Mouse (Mus musculus): ENCODE measurements around the gene Mrpl4. TPM values are rescaled to one million over a fixed set of nuclear protein-coding genes. Genes with fewer than 3 reads are reported as not detected.
"Not testable (repeated sequence)": the region's sequence is repeated elsewhere in the genome, so short reads cannot be mapped to it uniquely, and the experiment has no call there.

The Mrpl4 gene
- polyA plus RNA-seq, 1 experiment from 2014 or later: 90.2 TPM

DNA sequence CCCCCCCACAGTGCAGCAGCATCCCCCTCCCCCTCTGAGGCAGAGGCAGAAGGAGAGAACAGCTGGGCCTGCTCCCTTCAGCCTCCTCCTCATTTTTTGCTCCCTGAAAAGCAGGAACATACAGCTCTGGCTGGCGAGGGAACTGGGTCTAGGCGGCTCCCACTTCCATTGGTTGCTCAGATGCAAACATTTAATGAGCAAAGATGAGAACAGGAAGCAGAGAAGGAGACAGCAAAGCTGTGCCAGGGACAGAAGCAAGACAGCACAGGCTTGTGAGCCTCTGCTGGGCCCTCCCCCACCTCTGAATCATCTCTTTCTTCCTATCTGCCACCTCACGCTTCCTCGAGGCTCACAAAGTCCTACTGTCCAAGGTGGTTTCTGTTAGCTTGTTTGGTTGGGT lies 38.8 kb downstream of the Mrpl4 start:
- ATAC-seq (ENCODE audit: low FRiP score, low TSS enrichment): peak; percentile 4; the same call in 1 of the 2 replicates
- Histone ChIP-seq H3K9me3 (ENCODE audit: control insufficient read depth, low read length) (no peaks in the 10 kb centered on the region), H3K4me3 (ENCODE audit: low read depth, low read length) (no peak overlapping the region), H3K4me1 (replicated peaks; ENCODE audit: control insufficient read depth, insufficient read depth) (no peaks in the 10 kb centered on the region), H3K4me2 (replicated peaks; ENCODE audit: low read depth) (no peak overlapping the region), H3K9ac (ENCODE audit: low read length) (no peak overlapping the region), H3K36me3 (ENCODE audit: control insufficient read depth, insufficient read depth, low read length) (no peaks in the 10 kb centered on the region), H3K27ac (replicated peaks) (no peak overlapping the region), H3K27me3 (ENCODE audit: control insufficient read depth, insufficient read depth, low read length) (peaks cover 16% of the 10 kb centered on the region; the same call in 1 of the 2 replicates)
- TF ChIP-seq EP300 (optimal IDR thresholded peaks at IDR 0.05) (no peak), CTCF (IDR thresholded peaks at IDR 0.05; ENCODE audit: low read depth) (no peak)
- WGBS: 35% methylated on average over 4 of the region's 4 CpGs
- no peak for DNase-seq (ENCODE audit: low spot score)

DNA sequence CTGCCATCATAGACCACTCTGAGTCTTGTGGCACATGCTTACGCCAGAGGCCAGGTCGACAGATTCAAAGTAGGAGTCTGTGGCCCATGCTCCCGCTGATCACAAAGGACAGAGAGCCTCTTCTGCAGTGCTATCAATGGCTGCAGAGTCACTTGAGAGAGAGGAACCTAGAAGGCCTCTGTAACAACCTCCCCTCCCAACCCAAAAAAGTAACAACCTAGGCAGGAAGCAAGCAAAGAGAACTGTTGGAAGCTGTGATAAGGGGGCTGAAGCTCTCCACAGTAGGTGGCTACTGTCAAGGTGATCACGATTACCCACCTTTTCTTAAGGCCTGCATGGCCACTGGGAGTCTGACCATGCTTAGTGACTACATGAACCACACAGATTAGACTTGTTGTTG lies 41.0 kb downstream of the Mrpl4 start:
- DNase-seq (ENCODE audit: low spot score): no peak
- Histone ChIP-seq H3K9ac (ENCODE audit: low read length) (no peak overlapping the region), H3K4me1 (replicated peaks; ENCODE audit: control insufficient read depth, insufficient read depth) (no peaks in the 10 kb centered on the region), H3K27ac (replicated peaks) (no peak overlapping the region), H3K4me2 (replicated peaks; ENCODE audit: low read depth) (no peak overlapping the region), H3K36me3 (ENCODE audit: control insufficient read depth, insufficient read depth, low read length) (no peaks in the 10 kb centered on the region), H3K27me3 (ENCODE audit: control insufficient read depth, insufficient read depth, low read length) (peaks cover 1% of the 10 kb centered on the region; the same call in 1 of the 2 replicates), H3K4me3 (ENCODE audit: low read depth, low read length) (no peak overlapping the region), H3K9me3 (ENCODE audit: control insufficient read depth, low read length) (no peaks in the 10 kb centered on the region)
- WGBS: 81% methylated on average over 4 of the region's 4 CpGs
- no peak for ATAC-seq (ENCODE audit: low FRiP score, low TSS enrichment)
- no peak for TF ChIP-seq CTCF (IDR thresholded peaks at IDR 0.05; ENCODE audit: low read depth)
- no peak for TF ChIP-seq EP300 (optimal IDR thresholded peaks at IDR 0.05)

- ATAC-seq (ENCODE audit: low FRiP score, low TSS enrichment): not testable (repeated sequence)
- 42% methylated on average over 1 of the region's 1 CpGs for WGBS
These were observed 42.2 kb downstream of the Mrpl4 start for GRCm38 (mm10) chr9:21044785-21045184.

GRCm38 (mm10) chr9:21045235-21045634 lies 42.7 kb downstream of the Mrpl4 start:
- WGBS: 67% methylated on average over 3 of the region's 3 CpGs
- no peak for TF ChIP-seq CTCF (IDR thresholded peaks at IDR 0.05; ENCODE audit: low read depth)
- TF ChIP-seq EP300 (optimal IDR thresholded peaks at IDR 0.05): no peak
- ATAC-seq (ENCODE audit: low FRiP score, low TSS enrichment): no peak

More at GRCm38 (mm10) chr9:21044785-21045184, 42.2 kb downstream of the Mrpl4 start:
- not testable (repeated sequence) for H3K36me3 ChIP-seq (ENCODE audit: control insufficient read depth, insufficient read depth, low read length); H3K27ac ChIP-seq (replicated peaks); H3K9ac ChIP-seq (ENCODE audit: low read length); H3K4me2 ChIP-seq (replicated peaks; ENCODE audit: low read depth); H3K9me3 ChIP-seq (ENCODE audit: control insufficient read depth, low read length); H3K4me1 ChIP-seq (replicated peaks; ENCODE audit: control insufficient read depth, insufficient read depth); DNase-seq (ENCODE audit: low spot score); H3K4me3 ChIP-seq (ENCODE audit: low read depth, low read length); H3K27me3 ChIP-seq (ENCODE audit: control insufficient read depth, insufficient read depth, low read length)

GRCm38 (mm10) chr9:21051578-21051977 lies 49.0 kb downstream of the Mrpl4 start:
- H3K4me3 ChIP-seq (ENCODE audit: low read depth, low read length): no peak overlapping the region
- H3K9ac ChIP-seq (ENCODE audit: low read length): no peak overlapping the region
- no peaks in the 10 kb centered on the region for H3K36me3 ChIP-seq (ENCODE audit: control insufficient read depth, insufficient read depth, low read length)
- no peaks in the 10 kb centered on the region for H3K27me3 ChIP-seq (ENCODE audit: control insufficient read depth, insufficient read depth, low read length)
- 57% methylated on average over 10 of the region's 10 CpGs for WGBS
- DNase-seq (ENCODE audit: low spot score): no peak
- no peak overlapping the region for H3K4me2 ChIP-seq (replicated peaks; ENCODE audit: low read depth)
- H3K9me3 ChIP-seq (ENCODE audit: control insufficient read depth, low read length): no peaks in the 10 kb centered on the region
- no peak for ATAC-seq (ENCODE audit: low FRiP score, low TSS enrichment)
- no peaks in the 10 kb centered on the region for H3K4me1 ChIP-seq (replicated peaks; ENCODE audit: control insufficient read depth, insufficient read depth)
- TF ChIP-seq CTCF (IDR thresholded peaks at IDR 0.05; ENCODE audit: low read depth): no peak
- no peak for TF ChIP-seq EP300 (optimal IDR thresholded peaks at IDR 0.05)
- no peak overlapping the region for H3K27ac ChIP-seq (replicated peaks)

More at GRCm38 (mm10) chr9:21045235-21045634, 42.7 kb downstream of the Mrpl4 start:
- H3K27ac ChIP-seq (replicated peaks): no peak overlapping the region
- no peak overlapping the region for H3K9ac ChIP-seq (ENCODE audit: low read length)
- no peaks in the 10 kb centered on the region for H3K4me1 ChIP-seq (replicated peaks; ENCODE audit: control insufficient read depth, insufficient read depth)
- no peaks in the 10 kb centered on the region for H3K9me3 ChIP-seq (ENCODE audit: control insufficient read depth, low read length)
- H3K4me3 ChIP-seq (ENCODE audit: low read depth, low read length): no peak overlapping the region
- H3K4me2 ChIP-seq (replicated peaks; ENCODE audit: low read depth): no peak overlapping the region
- no peaks in the 10 kb centered on the region for H3K27me3 ChIP-seq (ENCODE audit: control insufficient read depth, insufficient read depth, low read length)
- no peaks in the 10 kb centered on the region for H3K36me3 ChIP-seq (ENCODE audit: control insufficient read depth, insufficient read depth, low read length)
- no peak for DNase-seq (ENCODE audit: low spot score)

MicroRNA genes within 50 kb of the gene (microRNA counts, 519-probe panel; counts per million panel counts)
- microRNA mmu-miR-1900: not detected

Small RNA genes within 50 kb of the gene (microRNA-seq; reads per million reads assigned to microRNA genes)
- gene Mir1900: not detected

Other genes starting within 250 kb of the Mrpl4 start
- 2.4 and 2.6 TPM in 2 replicates for gene Col5a3, start 187.7 kb upstream of the Mrpl4 start, polyA plus RNA-seq (2015; fragmentation: Nextera tagmentation; extraction: Ambion mirVana)
- gene Rdh8, start 184.2 kb upstream of the Mrpl4 start, polyA plus RNA-seq (2015; fragmentation: Nextera tagmentation; extraction: Ambion mirVana): not detected in 2 replicates
- gene A230050P20Rik, start 134.1 kb upstream of the Mrpl4 start, polyA plus RNA-seq (2015; fragmentation: Nextera tagmentation; extraction: Ambion mirVana): 6.9 TPM in 2 replicates
- 7.7 and 7.9 TPM in 2 replicates for gene Angptl6, start 123.0 kb upstream of the Mrpl4 start, polyA plus RNA-seq (2015; fragmentation: Nextera tagmentation; extraction: Ambion mirVana)
- 32.4 and 37.3 TPM in 2 replicates for gene Ppan, start 114.6 kb upstream of the Mrpl4 start, polyA plus RNA-seq (2015; fragmentation: Nextera tagmentation; extraction: Ambion mirVana)
- gene Eif3g, start 104.1 kb upstream of the Mrpl4 start, polyA plus RNA-seq (2015; fragmentation: Nextera tagmentation; extraction: Ambion mirVana): 215 and 221 TPM in 2 replicates
- gene Dnmt1, start 42.9 kb upstream of the Mrpl4 start, polyA plus RNA-seq (2015; fragmentation: Nextera tagmentation; extraction: Ambion mirVana): 17.9 TPM in 2 replicates
- gene S1pr2, start 26.0 kb upstream of the Mrpl4 start, polyA plus RNA-seq (2015; fragmentation: Nextera tagmentation; extraction: Ambion mirVana): 16.3 and 19.4 TPM in 2 replicates
- 9.5 and 11.9 TPM in 2 replicates for gene Icam1, start 13.2 kb downstream of the Mrpl4 start, polyA plus RNA-seq (2015; fragmentation: Nextera tagmentation; extraction: Ambion mirVana)
- gene Icam4, start 26.6 kb downstream of the Mrpl4 start, polyA plus RNA-seq (2015; fragmentation: Nextera tagmentation; extraction: Ambion mirVana): 0.50 and 0.81 TPM in 2 replicates
- gene Icam5, start 29.3 kb downstream of the Mrpl4 start, polyA plus RNA-seq (2015; fragmentation: Nextera tagmentation; extraction: Ambion mirVana): 0.15 and 0.27 TPM in 2 replicates
- gene Zglp1, start 64.4 kb downstream of the Mrpl4 start, polyA plus RNA-seq (2015; fragmentation: Nextera tagmentation; extraction: Ambion mirVana): not detected in 2 replicates
- 0.11 and 0.24 TPM in 2 replicates for gene Gm49373, start 70.4 kb downstream of the Mrpl4 start, polyA plus RNA-seq (2015; fragmentation: Nextera tagmentation; extraction: Ambion mirVana)
- 39.4 and 42.3 TPM in 2 replicates for gene Fdx1l, start 70.9 kb downstream of the Mrpl4 start, polyA plus RNA-seq (2015; fragmentation: Nextera tagmentation; extraction: Ambion mirVana)
- gene Gm38431, start 89.3 kb downstream of the Mrpl4 start, polyA plus RNA-seq (2015; fragmentation: Nextera tagmentation; extraction: Ambion mirVana): 0.28 and 0.86 TPM in 2 replicates
- gene Raver1, start 89.3 kb downstream of the Mrpl4 start, polyA plus RNA-seq (2015; fragmentation: Nextera tagmentation; extraction: Ambion mirVana): 15.0 and 18.3 TPM in 2 replicates
- 6.8 and 7.1 TPM in 2 replicates for gene Tyk2, start 128.5 kb downstream of the Mrpl4 start, polyA plus RNA-seq (2015; fragmentation: Nextera tagmentation; extraction: Ambion mirVana)
- 161 TPM in 2 replicates for gene Cdc37, start 147.2 kb downstream of the Mrpl4 start, polyA plus RNA-seq (2015; fragmentation: Nextera tagmentation; extraction: Ambion mirVana)
- 2.5 and 3.0 TPM in 2 replicates for gene Pde4a, start 163.0 kb downstream of the Mrpl4 start, polyA plus RNA-seq (2015; fragmentation: Nextera tagmentation; extraction: Ambion mirVana)
- 37.2 and 40.8 TPM in 2 replicates for gene Keap1, start 236.6 kb downstream of the Mrpl4 start, polyA plus RNA-seq (2015; fragmentation: Nextera tagmentation; extraction: Ambion mirVana)
- gene S1pr5, start 245.7 kb downstream of the Mrpl4 start, polyA plus RNA-seq (2015; fragmentation: Nextera tagmentation; extraction: Ambion mirVana): 4.7 and 5.0 TPM in 2 replicates